ENCODE assay signal across 8 mouse cellular contexts in the genomic region with DNA sequence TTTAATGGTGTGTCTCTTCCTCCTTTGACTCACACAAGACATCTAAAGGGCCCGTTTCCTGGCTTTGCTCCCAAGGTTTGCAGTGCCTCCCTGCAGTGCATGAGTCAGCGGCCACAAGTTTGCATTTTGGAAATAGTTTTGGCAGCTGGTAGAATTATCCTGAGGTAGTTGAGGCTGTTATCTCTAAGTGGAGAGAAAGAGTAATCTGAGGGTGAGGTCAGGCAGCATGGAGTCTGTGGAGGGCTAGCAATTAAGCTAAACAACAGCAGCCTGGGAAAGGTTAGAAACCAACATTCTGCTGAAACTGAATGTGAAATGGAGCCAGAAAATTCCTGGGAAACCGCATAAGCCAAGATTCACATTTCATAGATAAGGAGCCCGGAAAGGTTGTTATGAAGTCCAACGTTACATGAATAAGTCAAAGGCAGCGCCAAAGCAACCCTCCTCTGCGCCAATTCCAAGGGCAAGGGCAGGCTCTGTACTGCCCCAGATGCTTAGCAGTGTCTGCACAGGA.
A peak's percentile ranks its signal among the peaks of the same experiment; 100 is the strongest.
DNase-seq lines count a peak whose midpoint lies in the region; ATAC-seq lines count a peak whose summit lies in the region.
"Had no signal": no experiment of that assay in that cellular context is flagged by ENCODE, and none has a peak within 500 bp of the region (broad histone marks: within the 10 kb centered on the region; RNA-seq: fewer than 3 reads in every experiment).

No protein-coding gene starts in this region.

- H3K36me3 ChIP-seq in hindbrain, embryonic 14.5 days (replicated peaks; ENCODE audit: control insufficient read depth, insufficient read depth) = no peaks in the 10 kb centered on the region

- H3K4me3 ChIP-seq in hindbrain, embryonic 14.5 days (replicated peaks; ENCODE audit: low read length) = no peak overlapping the region

- peak; percentile 18 for DNase-seq in right cerebral cortex, adult 18-20 months
- no peak for DNase-seq in right cerebral cortex, postnatal 25 days
- peak; percentile 63 for DNase-seq in brain, adult 2 months (ENCODE audit: low read depth, low spot score)
- peak; percentile 24 to 45 for DNase-seq in urinary bladder, postnatal 36 days (ENCODE audit: low spot score in 2 of 2)
- DNase-seq in hindbrain, embryonic 14.5 days (ENCODE audit: low spot score) = no peak
- no peak for DNase-seq in cerebellum, adult 8-10 months

- H3K27me3 ChIP-seq in hindbrain, embryonic 14.5 days (ENCODE audit: control insufficient read depth, insufficient read depth, low read length) = no peaks in the 10 kb centered on the region

- no peaks in the 10 kb centered on the region for H3K9me3 ChIP-seq in hindbrain, embryonic 14.5 days (ENCODE audit: control insufficient read depth, low read length)

- no peak overlapping the region for H3K4me2 ChIP-seq in hindbrain, embryonic 14.5 days (replicated peaks)

- H3K27ac ChIP-seq in hindbrain, embryonic 14.5 days = no peak overlapping the region

- no peaks in the 10 kb centered on the region for H3K4me1 ChIP-seq in hindbrain, embryonic 14.5 days (replicated peaks; ENCODE audit: control insufficient read depth, insufficient read depth, low read length)

- H3K9ac ChIP-seq in hindbrain, embryonic 14.5 days = no peak overlapping the region

- 89% methylated on average over 7 of the region's 7 CpGs for WGBS in hindbrain, embryonic 14.5 days

- peak; percentile 32 to 36; a peak in 3 of 4 replicates for ATAC-seq in hematopoietic stem cell, adult 5-6 weeks (replicated peaks in 1 of 2; ENCODE audit: insufficient read depth in 1 of 2, low FRiP score in 2 of 2, low TSS enrichment in 1 of 2, low read depth in 1 of 2, poor library complexity in 2 of 2, severe bottlenecking in 2 of 2)
- no peak for ATAC-seq in hindbrain, embryonic 14.5 days (ENCODE audit: low FRiP score)
- ATAC-seq: midbrain, embryonic 16.5 days had no signal

Comparison
In these comparisons a context has a peak if more than half of its experiments do, and no peak if none do; other contexts are left out.
1. DNase-seq: peak in right cerebral cortex, adult 18-20 months (single experiment), brain, adult 2 months (single experiment) and urinary bladder, postnatal 36 days (2 of 2); none in right cerebral cortex, postnatal 25 days (single experiment), hindbrain, embryonic 14.5 days (single experiment) and cerebellum, adult 8-10 months (single experiment).